Mouse (Mus musculus): ENCODE results near the gene Dnajc10. TPM values are rescaled to one million over a fixed set of nuclear protein-coding genes. Genes with fewer than 3 reads are reported as not detected.

The Dnajc10 gene
- polyA plus RNA-seq (2016; fragmentation: Nextera tagmentation; extraction: Ambion mirVana): 71.2 and 74.6 TPM in 2 replicates

- peaks cover 19% of the 10 kb centered on the region for H3K36me3 ChIP-seq
- DNase-seq (ENCODE audit: low spot score): peak; percentile 96
- peak within 1 kb of the TSS; percentile 98 for H3K27ac ChIP-seq
- peak within 1 kb of the TSS; percentile 94 for H3K4me3 ChIP-seq
- H3K9me3 ChIP-seq: no peaks in the 10 kb centered on the region
- under 1% methylated on average over 70 of the region's 72 CpGs for WGBS
- H3K27me3 ChIP-seq (ENCODE audit: insufficient read depth, poor library complexity, severe bottlenecking): no peaks in the 10 kb centered on the region
- 0 out of 2 replicates have a peak, but pooled peaks cover 6% of the 10 kb centered on the region for H3K4me1 ChIP-seq
These were observed at the start of gene Dnajc10 for GRCm38 (mm10) chr2:80315242-80316161. Gene Dnajc10 (plus strand): TSS chr2:80315466.

GRCm38 (mm10) chr2:80266894-80267293, 48.4 kb upstream of the Dnajc10 start:
- DNase-seq (ENCODE audit: low spot score): peak; percentile 79
- 20% methylated on average over 11 of the region's 11 CpGs for WGBS
- Histone ChIP-seq H3K4me3 (peak overlapping the region; percentile 15; the same call in 1 of the 2 replicates), H3K27ac (0 out of 2 replicates have a peak overlapping the region, but pooled peaks have one; percentile 36), H3K9me3 (no peaks in the 10 kb centered on the region), H3K4me1 (no peaks in the 10 kb centered on the region), H3K27me3 (ENCODE audit: insufficient read depth, poor library complexity, severe bottlenecking) (no peaks in the 10 kb centered on the region), H3K36me3 (no peaks in the 10 kb centered on the region)

- 54% methylated on average over 4 of the region's 4 CpGs for WGBS
- Histone ChIP-seq H3K27me3 (ENCODE audit: insufficient read depth, poor library complexity, severe bottlenecking) (no peaks in the 10 kb centered on the region), H3K4me3 (no peak overlapping the region), H3K27ac (no peak overlapping the region), H3K36me3 (no peaks in the 10 kb centered on the region), H3K9me3 (no peaks in the 10 kb centered on the region), H3K4me1 (no peaks in the 10 kb centered on the region)
- DNase-seq (ENCODE audit: low spot score): no peak
These were observed 47.2 kb upstream of the Dnajc10 start for GRCm38 (mm10) chr2:80268053-80268452.

- Histone ChIP-seq H3K36me3 (no peaks in the 10 kb centered on the region), H3K9me3 (no peaks in the 10 kb centered on the region), H3K27ac (no peak overlapping the region), H3K27me3 (ENCODE audit: insufficient read depth, poor library complexity, severe bottlenecking) (no peaks in the 10 kb centered on the region), H3K4me1 (no peaks in the 10 kb centered on the region), H3K4me3 (no peak overlapping the region)
- WGBS: 61% methylated on average over 1 of the region's 1 CpGs
- DNase-seq (ENCODE audit: low spot score): no peak
These were observed 43.8 kb upstream of the Dnajc10 start for GRCm38 (mm10) chr2:80271431-80271830.

- no peaks in the 10 kb centered on the region for H3K4me1 ChIP-seq
- no peak for DNase-seq (ENCODE audit: low spot score)
- no peak overlapping the region for H3K4me3 ChIP-seq
- no peaks in the 10 kb centered on the region for H3K27me3 ChIP-seq (ENCODE audit: insufficient read depth, poor library complexity, severe bottlenecking)
- H3K27ac ChIP-seq: no peak overlapping the region
- 86% methylated on average over 3 of the region's 3 CpGs for WGBS
- no peaks in the 10 kb centered on the region for H3K9me3 ChIP-seq
- no peaks in the 10 kb centered on the region for H3K36me3 ChIP-seq
These were observed 42.2 kb upstream of the Dnajc10 start for GRCm38 (mm10) chr2:80273038-80273437.

GRCm38 (mm10) chr2:80273763-80274162, 41.5 kb upstream of the Dnajc10 start:
- no peaks in the 10 kb centered on the region for H3K27me3 ChIP-seq (ENCODE audit: insufficient read depth, poor library complexity, severe bottlenecking)
- no peaks in the 10 kb centered on the region for H3K9me3 ChIP-seq
- no peak overlapping the region for H3K27ac ChIP-seq
- DNase-seq (ENCODE audit: low spot score): no peak
- no peaks in the 10 kb centered on the region for H3K36me3 ChIP-seq
- WGBS: 74% methylated on average over 4 of the region's 4 CpGs
- no peak overlapping the region for H3K4me3 ChIP-seq
- H3K4me1 ChIP-seq: no peaks in the 10 kb centered on the region

- no peak overlapping the region for H3K27ac ChIP-seq
- H3K27me3 ChIP-seq (ENCODE audit: insufficient read depth, poor library complexity, severe bottlenecking): no peaks in the 10 kb centered on the region
- H3K9me3 ChIP-seq: no peaks in the 10 kb centered on the region
- no peaks in the 10 kb centered on the region for H3K36me3 ChIP-seq
- DNase-seq (ENCODE audit: low spot score): no peak
- WGBS: 32% methylated on average over 2 of the region's 2 CpGs
- no peak overlapping the region for H3K4me3 ChIP-seq
- no peaks in the 10 kb centered on the region for H3K4me1 ChIP-seq
These were observed 40.1 kb upstream of the Dnajc10 start for GRCm38 (mm10) chr2:80275136-80275535.

GRCm38 (mm10) chr2:80282214-80282613, 33.1 kb upstream of the Dnajc10 start:
- no peaks in the 10 kb centered on the region for H3K9me3 ChIP-seq
- WGBS: 81% methylated on average over 2 of the region's 2 CpGs
- DNase-seq (ENCODE audit: low spot score): no peak
- H3K27ac ChIP-seq: no peak overlapping the region
- no peaks in the 10 kb centered on the region for H3K27me3 ChIP-seq (ENCODE audit: insufficient read depth, poor library complexity, severe bottlenecking)
- no peaks in the 10 kb centered on the region for H3K36me3 ChIP-seq
- H3K4me1 ChIP-seq: no peaks in the 10 kb centered on the region
- no peak overlapping the region for H3K4me3 ChIP-seq

GRCm38 (mm10) chr2:80286397-80286796, 28.9 kb upstream of the Dnajc10 start:
- WGBS: 88% methylated on average over 4 of the region's 4 CpGs
- no peak overlapping the region for H3K4me3 ChIP-seq
- H3K36me3 ChIP-seq: no peaks in the 10 kb centered on the region
- no peak overlapping the region for H3K27ac ChIP-seq
- DNase-seq (ENCODE audit: low spot score): no peak
- H3K9me3 ChIP-seq: no peaks in the 10 kb centered on the region
- no peaks in the 10 kb centered on the region for H3K27me3 ChIP-seq (ENCODE audit: insufficient read depth, poor library complexity, severe bottlenecking)
- H3K4me1 ChIP-seq: no peaks in the 10 kb centered on the region

- 86% methylated on average over 8 of the region's 8 CpGs for WGBS
- Histone ChIP-seq H3K27me3 (ENCODE audit: insufficient read depth, poor library complexity, severe bottlenecking) (no peaks in the 10 kb centered on the region), H3K36me3 (no peaks in the 10 kb centered on the region), H3K9me3 (no peaks in the 10 kb centered on the region), H3K27ac (no peak within 1 kb of the TSS), H3K4me1 (no peaks in the 10 kb centered on the region), H3K4me3 (no peak within 1 kb of the TSS)
- no peak for DNase-seq (ENCODE audit: low spot score)
These were observed 23.1 kb upstream of the Dnajc10 start, which contains the start of gene Prdx6b for GRCm38 (mm10) chr2:80292172-80292571. Gene Prdx6b (plus strand): TSS chr2:80292472.

- no peak overlapping the region for H3K4me3 ChIP-seq
- 52% methylated on average over 3 of the region's 3 CpGs for WGBS
- no peak for DNase-seq (ENCODE audit: low spot score)
These were observed 16.9 kb upstream of the Dnajc10 start for GRCm38 (mm10) chr2:80298334-80298733.

GRCm38 (mm10) chr2:80300806-80301205, 14.5 kb upstream of the Dnajc10 start:
- Histone ChIP-seq H3K27me3 (ENCODE audit: insufficient read depth, poor library complexity, severe bottlenecking) (no peaks in the 10 kb centered on the region), H3K36me3 (no peaks in the 10 kb centered on the region), H3K4me3 (no peak overlapping the region), H3K27ac (no peak overlapping the region), H3K9me3 (no peaks in the 10 kb centered on the region), H3K4me1 (no peaks in the 10 kb centered on the region)
- DNase-seq (ENCODE audit: low spot score): no peak
- WGBS: 80% methylated on average over 4 of the region's 4 CpGs

More at GRCm38 (mm10) chr2:80298334-80298733, 16.9 kb upstream of the Dnajc10 start:
- H3K36me3 ChIP-seq: no peaks in the 10 kb centered on the region
- H3K27ac ChIP-seq: no peak overlapping the region
- no peaks in the 10 kb centered on the region for H3K4me1 ChIP-seq
- no peaks in the 10 kb centered on the region for H3K27me3 ChIP-seq (ENCODE audit: insufficient read depth, poor library complexity, severe bottlenecking)
- H3K9me3 ChIP-seq: no peaks in the 10 kb centered on the region

- DNase-seq (ENCODE audit: low spot score): no peak
- WGBS: 90% methylated on average over 2 of the region's 2 CpGs
- Histone ChIP-seq H3K4me3 (no peak overlapping the region), H3K9me3 (no peaks in the 10 kb centered on the region), H3K36me3 (no peaks in the 10 kb centered on the region), H3K27me3 (ENCODE audit: insufficient read depth, poor library complexity, severe bottlenecking) (no peaks in the 10 kb centered on the region), H3K27ac (no peak overlapping the region), H3K4me1 (no peaks in the 10 kb centered on the region)
These were observed 11.3 kb upstream of the Dnajc10 start for GRCm38 (mm10) chr2:80303957-80304356.

All from heart, embryonic 10.5 days (tissue).